Mouse (Mus musculus) heart, embryonic 14.5 days (tissue): Measurements from ENCODE around the gene Hdac9. TPM values are rescaled to one million over a fixed set of nuclear protein-coding genes. Genes with fewer than 3 reads are reported as not detected.

ENCODE experiments used
- ATAC-seq: fragments of 200-750 bp; cut with Nextera tagmentation; 2 replicates; pipeline ENCODE4 v1.8.0; 2017; ENCODE audit warnings: low read depth, moderate TSS enrichment; ENCODE audit not compliant: insufficient number of reproducible peaks, insufficient read depth, low FRiP score
- H3K27ac ChIP-seq, 2 experiments: fragments of 200-500 bp in 1 of 2; fragments of 300-500 bp in 1 of 2; sonication (generic) in 1 of 2; replicated peaks in 1 of 2; 2 replicates each; pipeline ENCODE4 v1.5.1; 2012 to 2014; ENCODE audit warnings: low read depth in 2 of 2, low read length in 2 of 2, control low read depth in 1 of 2, mild to moderate bottlenecking in 1 of 2, mixed read lengths in 1 of 2; ENCODE audit not compliant: control insufficient read depth in 1 of 2, insufficient read depth in 1 of 2
- H3K27me3 ChIP-seq: fragments of 300-500 bp; sonication (generic); 2 replicates; pipeline ENCODE4 v1.6.1; 2014; ENCODE audit warnings: mild to moderate bottlenecking, low read length, control low read depth; ENCODE audit not compliant: control insufficient read depth, insufficient read depth
- H3K36me3 ChIP-seq: fragments of 300-500 bp; sonication (generic); 2 replicates; pipeline ENCODE4 v1.6.1; 2014; ENCODE audit warnings: mild to moderate bottlenecking, control low read depth, low read length, mixed read lengths; ENCODE audit not compliant: control insufficient read depth, insufficient read depth
- H3K4me1 ChIP-seq, 2 experiments: fragments of 200-500 bp in 1 of 2; fragments of 300-500 bp in 1 of 2; sonication (generic) in 1 of 2; 2 replicates each; pipeline ENCODE4 v1.6.1; 2012 to 2014; ENCODE audit warnings: low read length in 2 of 2, control low read depth in 1 of 2, mixed read lengths in 1 of 2; ENCODE audit not compliant: control insufficient read depth in 2 of 2, insufficient read depth in 2 of 2
- H3K4me2 ChIP-seq: fragments of 300-500 bp; sonication (generic); 2 replicates; pipeline ENCODE4 v1.6.1; 2014; ENCODE audit warnings: mild to moderate bottlenecking, low read length
- H3K4me3 ChIP-seq, 2 experiments: fragments of 200-500 bp in 1 of 2; fragments of 300-500 bp in 1 of 2; sonication (generic) in 1 of 2; 2 replicates each; pipeline ENCODE4 v1.5.1; 2012 to 2014; ENCODE audit warnings: low read length in 2 of 2, mild to moderate bottlenecking in 2 of 2, control low read depth in 1 of 2, low read depth in 1 of 2, moderate library complexity in 1 of 2; ENCODE audit not compliant: control insufficient read depth in 1 of 2, insufficient read depth in 1 of 2
- H3K9ac ChIP-seq: fragments of 300-500 bp; sonication (generic); 2 replicates; pipeline ENCODE4 v1.6.1; 2014; ENCODE audit warnings: mild to moderate bottlenecking, low read length
- H3K9me3 ChIP-seq: fragments of 300-500 bp; sonication (generic); 2 replicates; pipeline ENCODE4 v1.6.1; 2016; ENCODE audit warnings: low read length, control low read depth; ENCODE audit not compliant: control insufficient read depth
- WGBS: fragments of 180-500 bp; shearing (Covaris S2); extraction: QIAGEN DNeasy Blood & Tissue Kit; methylation state at CpG from one replicate; pipeline ENCODE4 v1.1.7; 2014; 5-methylcytosine and 5-hydroxymethylcytosine counted together
- polyA plus RNA-seq: library from polyadenylated mRNA; unstranded; fragments of >200 nt; fragmentation: Nextera tagmentation; extraction: Ambion mirVana; gene quantifications from 2 replicates; pipeline ENCODE4 v1.2.1, GENCODE M21; 2014

Hdac9 gene
- polyA plus RNA-seq, 1 experiment from 2014 or later, result 33.9 TPM

DNA sequence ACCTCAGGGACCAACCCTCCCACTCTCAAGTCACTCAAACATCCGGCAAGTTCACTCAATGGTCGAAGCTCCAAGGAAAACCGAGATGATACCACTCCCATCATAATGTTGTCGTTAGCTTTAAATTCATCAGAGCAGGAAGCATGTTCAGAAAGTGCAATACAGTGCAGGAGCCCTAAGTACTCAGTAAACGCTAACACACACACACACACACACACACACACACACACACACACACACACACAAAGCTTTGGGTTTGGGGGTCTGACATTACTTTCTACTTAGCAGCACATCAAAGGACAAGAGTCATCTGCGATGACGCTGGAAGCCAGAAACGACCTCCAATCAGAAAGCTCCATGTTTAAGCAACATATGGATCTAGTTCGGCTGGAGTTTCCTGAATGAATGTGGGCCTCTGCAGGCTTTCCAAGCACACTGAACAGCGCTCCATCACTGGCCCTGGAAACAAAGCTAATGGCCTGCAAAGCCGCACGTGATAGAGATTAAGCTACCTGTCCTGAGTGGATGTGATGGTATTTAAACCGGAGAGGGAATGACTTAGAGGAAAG, 647.3 kb downstream of the Hdac9 start:
- Histone ChIP-seq H3K9me3 (no peaks in the 10 kb centered on the region), H3K4me3 (no peak overlapping the region), H3K36me3 (no peaks in the 10 kb centered on the region), H3K27ac (no peak overlapping the region), H3K4me2 (no peak overlapping the region), H3K4me1 (no peaks in the 10 kb centered on the region), H3K9ac (no peak overlapping the region), H3K27me3 (no peaks in the 10 kb centered on the region)
- WGBS, result 71% methylated on average over 13 of the region's 13 CpGs
- ATAC-seq, result no peak

DNA sequence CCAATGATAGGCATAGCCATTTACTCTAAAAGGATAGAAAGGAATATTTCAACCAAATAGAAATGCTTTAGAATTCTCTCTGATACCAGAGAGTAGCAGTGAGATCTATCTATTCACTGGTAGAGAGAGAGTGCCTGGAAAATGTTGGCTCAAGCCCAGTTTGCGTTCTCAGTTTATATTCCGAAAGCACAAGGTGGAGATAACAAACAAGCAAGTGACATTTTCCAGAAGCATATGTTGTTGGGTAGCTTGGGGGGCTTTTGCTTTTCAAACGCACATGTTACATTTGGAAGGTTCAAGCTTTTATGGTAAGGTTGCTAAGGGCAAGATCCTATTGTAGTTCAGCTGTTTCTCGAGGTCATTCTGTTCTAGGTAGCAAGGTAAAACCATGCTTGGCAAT, 657.2 kb downstream of the Hdac9 start:
- H3K4me3 ChIP-seq, result no peak overlapping the region
- ATAC-seq, result no peak
- no peaks in the 10 kb centered on the region for H3K27me3 ChIP-seq
- H3K27ac ChIP-seq, result no peak overlapping the region
- 26% methylated on average over 4 of the region's 4 CpGs for WGBS
- H3K36me3 ChIP-seq, result no peaks in the 10 kb centered on the region
- H3K4me2 ChIP-seq, result no peak overlapping the region
- peaks cover 0 to 5% of the 10 kb centered on the region in 2 experiments; a peak in 2 of 4 replicates for H3K4me1 ChIP-seq
- H3K9me3 ChIP-seq, result no peaks in the 10 kb centered on the region
- no peak overlapping the region for H3K9ac ChIP-seq

DNA sequence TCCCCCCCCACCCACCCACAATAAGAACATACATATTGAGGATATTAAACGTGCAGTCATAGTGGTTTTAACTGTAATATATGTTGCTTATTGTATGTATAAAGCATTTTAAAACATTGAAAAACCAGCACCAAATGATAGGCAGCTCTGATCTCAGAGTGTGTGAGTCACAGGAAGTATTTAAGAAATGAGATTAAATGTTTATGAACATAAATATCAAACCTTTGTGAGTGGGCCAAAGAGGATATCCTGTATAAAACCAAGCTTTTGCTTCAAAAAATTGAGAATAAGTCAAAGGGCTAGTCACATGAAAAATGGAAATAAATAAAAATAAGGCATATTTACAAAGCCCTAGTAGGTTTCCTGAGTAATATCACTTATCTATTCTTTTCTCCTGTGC, 667.7 kb downstream of the Hdac9 start:
- Histone ChIP-seq H3K9me3 (no peaks in the 10 kb centered on the region), H3K9ac (no peak overlapping the region), H3K4me2 (no peak overlapping the region), H3K4me1 (peaks cover 4 to 8% of the 10 kb centered on the region in 2 experiments), H3K27me3 (no peaks in the 10 kb centered on the region), H3K27ac (no peak overlapping the region), H3K36me3 (no peaks in the 10 kb centered on the region), H3K4me3 (no peak overlapping the region)
- ATAC-seq, result no peak
- WGBS, result 76% methylated on average over 1 of the region's 1 CpGs

DNA sequence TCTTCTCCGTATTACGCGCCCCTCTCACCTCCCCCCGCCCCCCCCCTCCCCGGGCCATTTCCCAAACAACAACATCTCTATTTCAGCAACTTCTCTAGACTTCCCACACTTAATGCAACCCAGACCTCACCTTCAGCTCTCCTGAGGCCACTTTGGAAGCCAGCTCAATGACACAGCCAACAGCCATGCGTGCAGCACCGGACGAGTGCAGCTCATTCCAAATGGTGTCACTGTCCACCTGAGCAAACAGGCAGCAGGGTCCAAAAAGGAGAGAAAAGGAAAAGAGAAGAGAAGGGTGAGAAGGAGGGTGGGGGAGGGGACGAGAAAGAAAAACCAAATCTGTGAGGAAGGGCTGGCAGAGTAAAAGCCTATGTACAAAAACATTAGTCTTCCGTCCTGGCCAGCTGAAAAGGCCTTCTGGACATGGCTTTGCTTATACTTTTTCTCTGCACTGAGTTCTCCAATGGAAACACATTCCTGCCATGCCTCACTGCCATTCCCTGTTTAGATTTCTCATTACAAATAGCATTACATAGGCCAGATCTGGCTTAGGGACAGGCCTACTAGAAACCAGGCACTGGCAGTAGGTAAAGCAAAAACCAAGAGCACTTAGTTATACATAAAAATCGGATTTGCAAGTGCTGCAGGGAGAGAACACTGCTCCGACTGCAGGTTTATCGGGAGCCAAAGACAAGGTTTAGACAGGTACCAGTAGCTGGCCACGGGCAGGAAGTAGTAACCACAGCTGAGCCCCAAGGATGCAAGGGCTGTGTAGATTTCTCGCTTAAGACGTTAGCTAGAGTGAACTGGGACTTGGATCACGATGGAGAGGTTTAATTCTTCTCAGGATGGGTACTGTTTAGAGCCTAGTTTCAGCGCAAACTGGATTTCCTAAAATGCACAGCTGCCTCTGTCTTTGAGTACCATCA, 668.4 kb downstream of the Hdac9 start:
- peaks cover 4 to 8% of the 10 kb centered on the region in 2 experiments for H3K4me1 ChIP-seq
- H3K36me3 ChIP-seq, result no peaks in the 10 kb centered on the region
- H3K4me3 ChIP-seq, result no peak overlapping the region
- no peaks in the 10 kb centered on the region for H3K9me3 ChIP-seq
- 0 out of 4 replicates have a peak overlapping the region, but pooled peaks of 1 of the 2 experiments have one; percentile 19 for H3K27ac ChIP-seq
- no peaks in the 10 kb centered on the region for H3K27me3 ChIP-seq
- H3K9ac ChIP-seq, result no peak overlapping the region
- WGBS, result 74% methylated on average over 18 of the region's 18 CpGs
- ATAC-seq, result no peak
- H3K4me2 ChIP-seq, result no peak overlapping the region

- Histone ChIP-seq H3K4me1 (no peaks in the 10 kb centered on the region), H3K4me3 (no peak overlapping the region), H3K9me3 (no peaks in the 10 kb centered on the region), H3K27ac (no peak overlapping the region), H3K36me3 (no peaks in the 10 kb centered on the region), H3K4me2 (no peak overlapping the region), H3K27me3 (no peaks in the 10 kb centered on the region), H3K9ac (no peak overlapping the region)
- 88% methylated on average over 3 of the region's 3 CpGs for WGBS
- ATAC-seq, result no peak
These were observed 678.1 kb downstream of the Hdac9 start for GRCm38 (mm10) chr12:34238796-34239195.

GRCm38 (mm10) chr12:34231621-34232150, 685.2 kb downstream of the Hdac9 start:
- Histone ChIP-seq H3K4me1 (no peaks in the 10 kb centered on the region), H3K9me3 (no peaks in the 10 kb centered on the region), H3K27me3 (no peaks in the 10 kb centered on the region), H3K4me3 (no peak overlapping the region), H3K4me2 (no peak overlapping the region), H3K27ac (no peak overlapping the region), H3K9ac (no peak overlapping the region), H3K36me3 (no peaks in the 10 kb centered on the region)
- WGBS, result 76% methylated on average over 4 of the region's 4 CpGs
- no peak for ATAC-seq

DNA sequence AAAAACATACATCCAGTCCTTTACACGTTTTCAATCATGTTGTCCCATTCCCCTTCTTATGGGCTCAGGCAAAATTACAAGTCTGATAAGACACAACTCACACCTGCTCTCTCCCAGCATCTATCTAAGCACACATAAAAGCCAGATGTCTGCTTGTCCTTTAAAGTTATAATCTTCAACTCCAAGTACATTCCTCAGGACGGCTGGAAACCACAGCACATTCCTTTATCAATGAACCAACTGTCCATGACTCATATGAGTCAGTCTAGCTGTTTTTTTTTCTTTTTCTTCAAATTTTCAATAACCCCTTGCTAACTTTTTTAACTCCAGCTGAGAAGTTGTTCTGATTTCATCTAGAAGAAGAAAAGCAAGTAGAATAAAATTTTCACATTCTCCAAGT, 692.4 kb downstream of the Hdac9 start:
- Histone ChIP-seq H3K4me2 (no peak overlapping the region), H3K4me3 (no peak overlapping the region), H3K27me3 (no peaks in the 10 kb centered on the region), H3K4me1 (no peaks in the 10 kb centered on the region; a peak in 1 of 4 replicates), H3K36me3 (no peaks in the 10 kb centered on the region), H3K9me3 (no peaks in the 10 kb centered on the region), H3K9ac (no peak overlapping the region), H3K27ac (no peak overlapping the region)
- 24% methylated on average over 2 of the region's 2 CpGs for WGBS
- no peak for ATAC-seq
